ENCODE assay signal across 16 mouse cellular contexts in genomic region chr5:118039241-118039668, GRCm38 (mm10). TPM values are rescaled to one million over a fixed set of nuclear protein-coding genes. Genes with fewer than 3 reads are reported as not detected.
DNase-seq lines count a peak whose midpoint lies in the region; ATAC-seq and TF ChIP-seq lines count a peak whose summit lies in the region.
"Had no signal": no experiment of that assay in that cellular context is flagged by ENCODE, and none has a peak within 500 bp of the region (broad histone marks: within the 10 kb centered on the region; RNA-seq: fewer than 3 reads in every experiment).

No protein-coding gene starts in this region.

- no peaks in the 10 kb centered on the region; the same call in 1 of the 2 replicates for H3K79me2 ChIP-seq in heart, adult 2 months (replicated peaks; ENCODE audit: control insufficient read depth, insufficient read depth, low read length)

- H3K36me3 ChIP-seq in heart, embryonic 10.5 days, result no peaks in the 10 kb centered on the region
- no peaks in the 10 kb centered on the region for H3K36me3 ChIP-seq in heart, adult 2 months (ENCODE audit: control insufficient read depth, insufficient read depth, low read length)
- H3K36me3 ChIP-seq in ES-Bruce4 (ENCODE audit: control insufficient read depth, insufficient read depth, low read length, poor library complexity, severe bottlenecking), result no peaks in the 10 kb centered on the region
- H3K36me3 ChIP-seq in forebrain, postnatal 0 days (ENCODE audit: insufficient read depth), result no peaks in the 10 kb centered on the region
- no peaks in the 10 kb centered on the region for H3K36me3 ChIP-seq in lung, postnatal 0 days (ENCODE audit: insufficient read depth, low read length)
- H3K36me3 ChIP-seq: G1E; heart, embryonic 12.5 days; limb, embryonic 13.5 days had no signal

- DNase-seq in heart, embryonic 10.5 days (ENCODE audit: low spot score), result no peak
- no peak for DNase-seq in heart, adult 2 months
- peak; percentile 54 to 57 for DNase-seq in cerebellum, adult 2 months
- DNase-seq in forebrain, postnatal 0 days, result peak; percentile 39
- no peak for DNase-seq in lung, postnatal 0 days (ENCODE audit: low spot score)
- no peak for DNase-seq in heart, adult 11 months
- DNase-seq: adrenal gland, postnatal 36 days; heart, postnatal 36 days; kidney, adult 2 months; kidney, postnatal 14 days; lung, postnatal 36 days had no signal

- H3K4me3 ChIP-seq in heart, embryonic 10.5 days, result no peak overlapping the region
- no peak overlapping the region for H3K4me3 ChIP-seq in heart, adult 2 months
- peak overlapping the region; percentile 47 for H3K4me3 ChIP-seq in ES-Bruce4 (ENCODE audit: low read depth, low read length)
- H3K4me3 ChIP-seq in cerebellum, adult 2 months (replicated peaks; ENCODE audit: insufficient read depth, low read depth, low read length), result no peak overlapping the region
- no peak overlapping the region for H3K4me3 ChIP-seq in forebrain, postnatal 0 days (ENCODE audit: low read depth, low read length)
- H3K4me3 ChIP-seq in lung, postnatal 0 days (ENCODE audit: low read depth, low read length), result no peak overlapping the region
- H3K4me3 ChIP-seq: heart, embryonic 12.5 days; limb, embryonic 13.5 days had no signal

- no peak for TF ChIP-seq CTCF in heart, adult 2 months (IDR thresholded peaks at IDR 0.05)
- TF ChIP-seq CTCF in ES-Bruce4 (IDR thresholded peaks at IDR 0.05; ENCODE audit: low read depth, low read length), result no peak
- TF ChIP-seq CTCF in cerebellum, adult 2 months (IDR thresholded peaks at IDR 0.05; ENCODE audit: borderline replicate concordance, insufficient read depth, low read depth, low read length), result no peak
- no peak for TF ChIP-seq CTCF in forebrain, postnatal 0 days (IDR thresholded peaks at IDR 0.05; ENCODE audit: low read depth)
- no peak for TF ChIP-seq CTCF in lung, postnatal 0 days (IDR thresholded peaks at IDR 0.05)

- no peak overlapping the region for H3K9ac ChIP-seq in heart, adult 2 months (ENCODE audit: low read depth, low read length)
- peak overlapping the region; percentile 79 for H3K9ac ChIP-seq in ES-Bruce4 (ENCODE audit: low read depth, poor library complexity, severe bottlenecking)
- no peak overlapping the region for H3K9ac ChIP-seq in forebrain, postnatal 0 days
- no peak overlapping the region for H3K9ac ChIP-seq in lung, postnatal 0 days (replicated peaks; ENCODE audit: low read depth)
- H3K9ac ChIP-seq: heart, embryonic 12.5 days; limb, embryonic 13.5 days had no signal

- no peaks in the 10 kb centered on the region for H3K9me3 ChIP-seq in heart, embryonic 10.5 days
- H3K9me3 ChIP-seq in ES-Bruce4 (replicated peaks; ENCODE audit: control insufficient read depth, insufficient read depth, low read length, poor library complexity, severe bottlenecking), result no peaks in the 10 kb centered on the region; the same call in 1 of the 2 replicates
- H3K9me3 ChIP-seq in forebrain, postnatal 0 days (ENCODE audit: low read length), result no peaks in the 10 kb centered on the region
- peaks cover 3% of the 10 kb centered on the region; the same call in 1 of the 2 replicates for H3K9me3 ChIP-seq in lung, postnatal 0 days (ENCODE audit: low read length)
- H3K9me3 ChIP-seq: heart, embryonic 12.5 days had no signal

- no peak for TF ChIP-seq EP300 in heart, adult 2 months (IDR thresholded peaks at IDR 0.05; ENCODE audit: insufficient read depth, low read depth, low read length)
- 0 out of 2 replicates have a peak, but pooled peaks have one; percentile 3 for TF ChIP-seq EP300 in ES-Bruce4 (IDR thresholded peaks at IDR 0.05; ENCODE audit: insufficient read depth, low read depth, low read length)
- no peak for TF ChIP-seq EP300 in lung, postnatal 0 days (IDR thresholded peaks at IDR 0.05)

- no peak for ATAC-seq in forebrain, postnatal 0 days
- ATAC-seq in lung, postnatal 0 days, result no peak
- no peak for ATAC-seq in CD4-positive, CD25-positive, alpha-beta regulatory T cell, adult 4 months

- intact Hi-C loops in heart, adult 2 months (cut with DNase I), result no loop called here

- 29% methylated on average over 12 of the region's 12 CpGs for WGBS in heart, embryonic 10.5 days
- WGBS in heart, adult 2 months, result 38% methylated on average over 12 of the region's 12 CpGs
- WGBS in cerebellum, adult 2 months, result 14% methylated on average over 12 of the region's 12 CpGs
- 17% methylated on average over 12 of the region's 12 CpGs for WGBS in forebrain, postnatal 0 days
- 27% methylated on average over 12 of the region's 12 CpGs for WGBS in lung, postnatal 0 days

- no peak for TF ChIP-seq POLR2A in heart, adult 2 months (IDR thresholded peaks at IDR 0.05; ENCODE audit: insufficient read depth, low read depth, low read length)
- TF ChIP-seq POLR2A in ES-Bruce4 (IDR thresholded peaks at IDR 0.05; ENCODE audit: insufficient read depth, low read length), result no peak
- no peak for TF ChIP-seq POLR2A in cerebellum, adult 2 months (IDR thresholded peaks at IDR 0.05; ENCODE audit: borderline replicate concordance, insufficient read depth, low read length)

- H3K4me2 ChIP-seq in forebrain, postnatal 0 days (ENCODE audit: low read depth), result no peak overlapping the region
- H3K4me2 ChIP-seq in lung, postnatal 0 days (replicated peaks; ENCODE audit: low read depth, low read length), result no peak overlapping the region
- H3K4me2 ChIP-seq: heart, embryonic 12.5 days; limb, embryonic 13.5 days had no signal

- H3K27me3 ChIP-seq in heart, embryonic 10.5 days (ENCODE audit: insufficient read depth, poor library complexity, severe bottlenecking), result peaks cover 11% of the 10 kb centered on the region
- H3K27me3 ChIP-seq in heart, adult 2 months (ENCODE audit: control insufficient read depth, insufficient read depth, low read length), result no peaks in the 10 kb centered on the region
- H3K27me3 ChIP-seq in ES-Bruce4 (ENCODE audit: control insufficient read depth, insufficient read depth, low read length, poor library complexity, severe bottlenecking), result no peaks in the 10 kb centered on the region
- no peaks in the 10 kb centered on the region for H3K27me3 ChIP-seq in cerebellum, adult 2 months (ENCODE audit: control insufficient read depth, insufficient read depth, low read length)
- H3K27me3 ChIP-seq in forebrain, postnatal 0 days (ENCODE audit: insufficient read depth, low read length), result no peaks in the 10 kb centered on the region
- no peaks in the 10 kb centered on the region for H3K27me3 ChIP-seq in lung, postnatal 0 days (replicated peaks; ENCODE audit: insufficient read depth, low read length)
- H3K27me3 ChIP-seq: limb, embryonic 13.5 days had no signal

- peaks cover 21% of the 10 kb centered on the region for H3K4me1 ChIP-seq in heart, embryonic 10.5 days
- no peaks in the 10 kb centered on the region for H3K4me1 ChIP-seq in heart, adult 2 months (ENCODE audit: control insufficient read depth, insufficient read depth, low read length)
- H3K4me1 ChIP-seq in ES-Bruce4 (ENCODE audit: control insufficient read depth, insufficient read depth, low read length), result no peaks in the 10 kb centered on the region
- H3K4me1 ChIP-seq in cerebellum, adult 2 months (ENCODE audit: control insufficient read depth, insufficient read depth, low read length), result peaks cover 39% of the 10 kb centered on the region
- H3K4me1 ChIP-seq in forebrain, postnatal 0 days (ENCODE audit: insufficient read depth), result no peaks in the 10 kb centered on the region
- H3K4me1 ChIP-seq in lung, postnatal 0 days (ENCODE audit: insufficient read depth, low read depth, low read length), result no peaks in the 10 kb centered on the region

- 0 out of 2 replicates have a peak overlapping the region, but pooled peaks have one; percentile 2 for H3K27ac ChIP-seq in heart, embryonic 10.5 days
- H3K27ac ChIP-seq in heart, adult 2 months, result no peak overlapping the region
- H3K27ac ChIP-seq in ES-Bruce4 (ENCODE audit: insufficient read depth, low read length), result peak overlapping the region; percentile 77
- peak overlapping the region; percentile 90 for H3K27ac ChIP-seq in cerebellum, adult 2 months (ENCODE audit: insufficient read depth, low read length)
- H3K27ac ChIP-seq in forebrain, postnatal 0 days (ENCODE audit: low read depth, low read length), result no peak overlapping the region
- H3K27ac ChIP-seq in lung, postnatal 0 days (ENCODE audit: low read length), result no peak overlapping the region
- H3K27ac ChIP-seq: limb, embryonic 13.5 days had no signal

RNA-seq across cellular contexts. Expression of gene Tesc, which starts 11.7 kb away (rescaled TPM):
- 10.0 and 19.0 TPM in 2 replicates for polyA plus RNA-seq in heart, embryonic 10.5 days (2016; fragmentation: Nextera tagmentation; extraction: Ambion mirVana)
- 100 to 1,000 TPM; 200 to 231 TPM for total RNA-seq in heart, adult 2 months (2021)
- polyA plus RNA-seq in heart, adult 2 months (2012; rRNA removed), result 125 and 164 TPM in 2 replicates
- polyA plus RNA-seq in ES-Bruce4 (2011; ENCODE audit: insufficient read depth, insufficient read length, low read depth, missing spikeins), result 8.8 and 12.3 TPM in 2 replicates
- polyA plus RNA-seq in cerebellum, adult 2 months (2012; rRNA removed), result 95.4 and 102 TPM in 2 replicates
- total RNA-seq in forebrain, postnatal 0 days (2014; rRNA removed), result 8.5 and 13.0 TPM in 2 replicates
- polyA plus RNA-seq in forebrain, postnatal 0 days (2015; fragmentation: Nextera tagmentation; extraction: Ambion mirVana), result 12.2 and 19.9 TPM in 2 replicates
- 1.5 and 1.6 TPM in 2 replicates for polyA plus RNA-seq in lung, postnatal 0 days (2015; fragmentation: Nextera tagmentation; extraction: Ambion mirVana)
- polyA plus RNA-seq in CD4-positive, CD25-positive, alpha-beta regulatory T cell, adult 4 months (2017; shearing (Covaris generic)), result 1 to 10 TPM; 2.9 to 7.7 TPM
- total RNA-seq: G1E had no signal
- polyA plus RNA-seq: G1E had no signal

Comparison
In these comparisons a context has a peak if more than half of its experiments do, and no peak if none do; other contexts are left out.
1. H3K27ac ChIP-seq: peak in heart, embryonic 10.5 days (single experiment), ES-Bruce4 (single experiment) and cerebellum, adult 2 months (single experiment); none in heart, adult 2 months (single experiment), forebrain, postnatal 0 days (single experiment) and lung, postnatal 0 days (single experiment).
2. DNase-seq: peak in cerebellum, adult 2 months (2 of 2) and forebrain, postnatal 0 days (single experiment); none in heart, embryonic 10.5 days (single experiment), heart, adult 2 months (0 of 2), lung, postnatal 0 days (single experiment) and heart, adult 11 months (single experiment).